Mouse (Mus musculus): Measurements from ENCODE around the gene Atad2b.
A peak's percentile ranks its signal among the peaks of the same experiment; 100 is the strongest.
"Not testable (repeated sequence)": the region's sequence is repeated elsewhere in the genome, so short reads cannot be mapped to it uniquely, and the experiment has no call there.

The Atad2b gene

DNA sequence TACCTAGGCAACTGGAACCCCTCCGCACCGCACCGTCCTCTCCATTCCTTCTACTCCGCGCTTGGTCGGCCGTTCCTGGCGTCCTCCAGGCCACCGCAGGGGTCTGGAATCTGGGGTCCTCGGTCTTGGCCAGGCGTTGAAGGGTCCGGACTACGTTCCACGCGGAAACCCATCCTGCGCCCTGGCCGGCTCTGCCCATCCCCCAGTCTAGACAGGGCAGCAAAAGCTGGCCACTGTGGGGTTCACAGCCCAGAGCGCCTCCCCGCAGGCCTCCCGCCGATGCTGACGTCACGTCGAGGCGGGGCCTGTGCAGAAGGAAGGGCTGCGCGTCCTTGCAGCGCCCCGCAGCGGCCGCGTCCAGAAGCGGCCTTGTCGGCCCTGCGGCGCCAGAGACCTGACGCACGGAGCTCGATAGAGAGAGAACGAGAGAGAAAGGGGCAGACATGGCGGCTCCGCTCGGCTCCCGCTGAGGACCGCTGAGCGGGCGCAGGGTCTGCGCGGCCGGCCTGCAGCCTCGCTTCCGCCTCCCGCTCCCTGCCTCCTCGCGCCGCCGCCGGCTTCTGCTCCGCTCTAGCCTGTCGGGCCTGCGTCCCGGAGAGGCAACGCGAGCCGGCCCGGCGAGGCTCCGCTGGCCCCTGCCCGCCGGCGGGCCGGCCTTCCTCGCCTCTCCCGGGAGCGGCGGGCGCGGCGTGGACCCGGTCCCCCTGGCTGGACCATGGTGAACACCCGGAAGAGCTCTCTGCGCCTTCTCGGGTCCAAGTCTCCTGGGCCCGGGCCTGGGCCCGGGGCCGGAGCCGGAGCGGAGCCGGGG, at the start of gene Atad2b:
TSS of gene Atad2b (plus strand) at position 360 of the 811 bp plus-strand sequence.
- DNase-seq (ENCODE audit: low spot score in 2 of 2), result peak; percentile 92 to 96

DNA sequence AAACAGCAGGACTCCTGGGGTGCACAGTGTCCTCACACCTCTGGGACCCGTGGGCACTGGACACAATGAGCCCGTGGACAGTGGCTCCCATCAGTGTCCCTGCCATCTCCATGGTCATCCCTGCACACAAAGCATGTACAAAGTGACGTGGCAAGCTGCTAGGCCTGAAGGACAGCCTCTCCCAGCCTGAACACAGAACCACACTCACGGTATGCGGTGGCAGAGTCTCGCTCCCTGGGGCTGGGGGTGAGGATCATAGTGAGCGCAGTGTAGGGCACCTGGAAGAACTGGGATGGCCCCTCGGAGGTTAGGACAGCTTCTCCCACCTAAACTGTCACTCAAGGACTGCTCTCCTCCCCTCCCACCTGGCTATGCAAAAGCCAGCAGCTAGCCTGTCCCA, 48.2 kb upstream of the Atad2b start:
- no peak for DNase-seq (ENCODE audit: low spot score in 2 of 2)

DNA sequence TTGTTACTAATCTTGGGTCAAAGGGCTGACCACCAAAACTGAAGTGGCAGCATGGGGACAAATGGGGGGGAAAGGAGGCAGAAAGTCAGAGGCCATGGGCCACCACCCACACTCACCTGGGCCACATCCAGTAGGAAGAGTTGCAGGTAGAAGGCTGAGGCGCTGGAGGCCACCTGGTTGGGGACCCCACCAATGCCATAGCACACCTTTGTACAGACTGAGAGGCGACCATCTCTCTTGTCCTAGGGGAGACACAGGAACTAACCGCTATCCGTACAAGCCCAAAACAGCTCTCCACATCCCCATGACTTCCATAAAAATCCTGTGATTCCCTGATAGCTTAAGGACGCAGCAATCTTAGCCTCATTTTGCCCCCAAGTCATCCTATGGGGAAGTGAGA, 45.9 kb upstream of the Atad2b start:
- DNase-seq (ENCODE audit: low spot score in 2 of 2), result no peak

DNA sequence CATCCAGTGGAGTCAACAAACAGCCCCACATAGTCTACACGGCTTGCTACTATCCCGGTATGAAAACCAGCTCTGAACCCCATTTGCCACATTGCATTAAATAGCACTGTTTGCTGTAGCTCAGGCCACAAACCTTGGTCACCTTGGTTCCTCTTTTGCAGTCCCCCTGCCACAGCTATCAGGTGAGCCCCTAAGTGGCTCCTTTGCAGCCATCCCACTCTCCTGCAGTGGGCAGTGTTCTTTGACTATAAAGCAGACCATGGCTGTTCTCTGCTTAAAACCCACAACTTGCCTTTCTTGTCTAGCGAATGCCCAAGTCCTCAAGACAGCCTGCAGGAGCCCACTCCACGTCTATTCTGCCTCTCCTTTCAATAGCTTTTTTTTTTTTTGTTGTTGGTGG, 44.9 kb upstream of the Atad2b start:
- no peak for DNase-seq (ENCODE audit: low spot score in 2 of 2)

DNA sequence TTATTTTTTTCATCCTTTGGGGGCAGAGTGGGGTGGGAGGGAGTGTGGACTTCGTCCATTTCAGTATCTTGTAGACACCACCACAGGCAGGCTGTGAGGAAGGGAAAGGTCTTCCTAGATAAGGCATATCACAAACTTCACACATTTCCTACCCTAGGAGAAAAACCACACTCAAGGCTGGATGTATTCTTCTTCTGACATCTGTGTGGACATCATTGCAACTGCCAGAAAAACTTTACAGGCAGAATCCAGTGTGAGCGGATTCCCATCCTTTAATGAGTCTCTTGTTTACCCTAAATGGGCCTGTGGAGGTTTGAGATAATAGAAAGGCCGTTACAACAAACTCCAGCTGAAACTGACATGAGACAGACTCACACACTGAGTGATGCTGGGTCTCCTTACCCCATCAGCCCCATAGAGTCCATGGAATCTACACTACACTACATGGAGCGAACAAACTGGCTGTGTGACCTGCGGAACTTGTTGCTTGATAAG, 44.1 kb upstream of the Atad2b start:
- no peak for DNase-seq (ENCODE audit: low spot score in 2 of 2)

DNA sequence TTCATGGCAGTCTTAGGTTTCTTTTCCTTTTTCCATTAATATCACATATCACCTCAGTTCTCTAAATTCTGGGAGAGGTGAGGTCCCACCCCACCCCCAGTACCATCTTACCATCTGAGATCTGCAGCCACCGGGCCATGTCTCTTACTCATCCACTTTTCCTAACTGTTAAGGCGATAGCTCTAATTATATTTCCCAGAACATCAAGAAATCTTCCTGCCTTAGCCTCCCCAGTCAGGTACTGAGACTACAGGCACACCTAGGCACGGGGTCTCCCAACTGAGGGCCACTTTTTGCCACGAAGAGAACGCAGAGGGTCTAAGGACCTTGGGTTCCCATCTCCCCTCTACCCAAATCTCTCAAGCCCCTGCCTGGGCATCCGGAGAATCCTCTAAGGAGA, 43.6 kb upstream of the Atad2b start:
- DNase-seq (ENCODE audit: low spot score in 2 of 2), result no peak

DNA sequence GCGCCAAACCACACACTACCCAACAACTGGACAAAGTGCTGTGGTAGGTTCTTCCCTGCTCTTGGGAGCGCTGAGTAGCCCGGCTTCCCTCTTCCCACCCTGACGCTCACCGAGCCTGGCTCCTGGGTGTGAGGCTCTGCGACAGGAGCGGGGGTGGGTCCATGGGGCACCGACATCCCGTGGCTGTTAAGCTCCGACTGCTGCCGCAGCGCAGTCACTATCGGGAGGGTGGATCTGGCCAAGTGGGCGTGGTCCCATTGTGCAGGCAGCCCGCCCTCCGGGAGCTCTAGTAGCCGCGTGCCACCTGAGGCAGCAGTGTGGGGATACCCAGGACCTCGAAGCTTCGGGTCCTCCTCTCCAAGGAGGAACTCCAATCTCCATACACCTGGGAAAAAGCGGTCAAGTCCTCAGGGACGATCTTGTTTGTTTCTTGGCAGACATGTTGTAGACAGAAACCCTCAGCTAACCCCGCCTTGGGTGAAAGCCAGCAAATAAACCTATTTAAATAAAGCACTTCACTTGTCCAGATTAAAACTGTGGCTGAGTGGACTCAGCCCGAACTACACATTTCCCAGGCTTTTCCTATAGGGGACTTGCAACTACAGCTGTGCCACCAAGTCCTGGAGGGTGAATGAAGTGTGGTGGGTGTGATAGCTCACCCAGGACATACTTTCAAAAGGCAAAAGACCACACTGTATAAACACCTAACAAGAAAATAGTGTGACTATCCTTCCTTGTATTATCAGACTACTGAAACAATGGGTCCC, 42.8 kb upstream of the Atad2b start, which contains the start of gene Mfsd2b:
TSS of gene Mfsd2b (minus strand) at position 199 of the 767 bp plus-strand sequence.
- peak in 1 of 2 experiments; percentile 40 for DNase-seq (ENCODE audit: low spot score in 2 of 2)

DNA sequence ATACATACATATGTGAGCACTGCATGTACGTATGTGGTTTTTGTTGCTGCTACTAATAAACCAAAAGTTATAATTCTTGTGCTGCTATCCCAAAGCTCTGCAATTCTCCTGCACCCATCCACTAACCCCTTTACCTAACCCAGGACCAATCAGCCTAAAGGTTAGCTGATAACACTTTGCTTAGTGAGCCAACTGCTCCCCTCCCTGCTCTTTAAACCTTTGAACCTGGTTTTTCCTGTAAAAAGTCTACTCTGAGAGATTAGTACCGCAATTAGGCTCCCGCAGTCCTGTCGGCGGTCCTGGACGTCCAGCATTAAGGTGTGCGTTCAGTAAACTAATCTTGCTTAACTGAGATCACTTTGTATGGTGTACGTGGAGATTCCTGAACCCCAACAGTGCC, 41.5 kb upstream of the Atad2b start:
- no peak for DNase-seq (ENCODE audit: low spot score in 2 of 2)

DNA sequence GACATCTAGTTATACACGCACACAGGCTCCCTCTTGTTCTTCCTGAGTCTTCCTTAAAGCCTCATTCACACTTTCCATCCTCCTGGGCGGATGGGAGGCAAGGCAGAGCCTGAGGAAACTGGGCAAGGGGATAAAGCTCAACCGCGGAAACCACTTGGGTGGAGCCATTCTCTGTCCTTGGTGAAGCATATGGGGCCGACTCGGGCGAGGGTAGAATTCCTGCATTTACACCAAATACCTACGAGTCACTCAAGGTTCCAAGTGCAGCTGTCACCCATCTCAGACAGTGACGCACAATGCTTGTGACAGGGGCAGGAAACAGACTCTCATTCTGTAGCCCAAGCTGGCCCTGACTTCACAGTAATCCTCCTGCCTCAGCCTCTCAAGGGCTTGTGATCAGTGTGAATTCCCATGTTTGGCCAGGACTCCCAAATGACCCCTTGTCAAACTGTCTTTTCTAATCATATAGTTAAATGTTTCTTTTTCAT, 38.8 kb upstream of the Atad2b start:
- no peak for DNase-seq (ENCODE audit: low spot score in 2 of 2)

DNA sequence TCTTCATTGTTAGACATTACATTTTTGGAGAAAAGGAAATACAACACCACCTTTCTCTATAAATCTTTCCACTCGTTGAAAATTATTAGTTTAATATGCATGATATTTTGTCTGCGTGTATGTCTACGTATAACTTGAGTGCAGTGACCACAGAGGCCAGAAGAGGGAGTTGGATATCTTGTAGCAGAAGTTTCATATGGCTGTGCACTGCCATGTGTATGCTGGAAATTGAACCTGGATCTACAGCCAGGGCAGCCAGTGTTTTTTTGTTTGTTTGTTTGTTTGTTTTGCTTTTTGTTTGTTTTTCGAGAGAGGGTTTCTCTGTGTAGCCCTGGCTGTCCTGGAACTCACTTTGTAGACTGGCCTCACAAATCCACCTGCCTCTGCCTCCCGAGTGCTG, 38.1 kb upstream of the Atad2b start:
- no peak for DNase-seq (ENCODE audit: low spot score in 2 of 2)

DNA sequence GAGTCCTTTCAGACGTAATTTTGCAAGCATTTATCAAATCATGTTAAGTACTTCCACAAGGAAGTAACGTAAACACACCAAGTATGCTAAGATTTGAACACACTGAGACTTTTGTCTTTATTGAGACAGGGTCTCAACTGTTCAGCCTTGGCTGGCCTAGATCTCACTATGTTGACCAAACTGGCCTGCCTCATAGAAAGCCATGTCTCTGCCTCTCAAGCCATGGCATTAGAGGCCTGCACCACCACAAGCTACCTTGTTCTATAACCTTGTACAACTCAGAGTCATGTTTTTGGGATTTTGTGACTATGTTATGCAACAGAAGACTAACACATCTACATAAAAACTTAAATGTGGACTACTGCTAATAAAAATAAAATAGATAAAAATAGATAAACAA, 35.1 kb upstream of the Atad2b start:
- no peak for DNase-seq (ENCODE audit: low spot score in 2 of 2)

DNA sequence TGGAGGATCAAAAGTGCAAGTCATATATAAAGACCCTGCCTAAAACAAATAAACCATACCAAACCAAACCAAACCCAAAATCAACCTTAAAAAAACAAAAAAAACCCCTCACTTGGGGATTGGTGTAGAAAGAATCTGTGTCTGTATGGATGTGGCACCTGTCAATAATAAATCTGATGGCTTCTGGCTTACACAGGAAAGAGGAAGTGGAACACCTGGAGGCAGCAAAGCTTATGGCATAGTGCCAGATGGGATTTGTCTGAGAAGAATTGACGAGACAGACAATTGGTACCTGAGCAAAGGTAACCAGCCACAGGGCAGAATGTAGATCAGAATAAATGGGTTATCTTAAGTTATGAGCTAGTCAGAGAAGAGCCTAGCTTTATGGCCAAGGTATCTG, 32.1 kb upstream of the Atad2b start:
- no peak for DNase-seq (ENCODE audit: low spot score in 2 of 2)

DNA sequence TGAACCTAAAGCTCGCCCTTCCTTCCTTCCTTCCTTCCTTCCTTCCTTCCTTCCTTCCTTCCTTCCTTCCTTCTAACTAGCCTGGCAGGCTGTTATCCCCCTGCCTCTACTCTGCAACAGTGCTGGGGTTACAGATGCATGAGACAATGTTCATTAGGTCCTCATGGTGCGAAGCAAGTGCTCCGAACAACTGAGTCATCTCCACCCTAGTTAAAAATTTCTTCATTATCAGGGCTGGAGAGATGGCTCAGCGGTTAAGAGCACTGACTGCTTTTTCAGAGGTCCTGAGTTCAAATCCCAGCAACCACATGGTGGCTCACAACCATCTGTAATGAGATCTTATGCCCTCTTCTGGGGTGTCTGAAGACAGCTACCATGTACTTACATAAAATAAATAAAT, 30.6 kb upstream of the Atad2b start:
- DNase-seq (ENCODE audit: low spot score in 2 of 2), result not testable (repeated sequence)

DNA sequence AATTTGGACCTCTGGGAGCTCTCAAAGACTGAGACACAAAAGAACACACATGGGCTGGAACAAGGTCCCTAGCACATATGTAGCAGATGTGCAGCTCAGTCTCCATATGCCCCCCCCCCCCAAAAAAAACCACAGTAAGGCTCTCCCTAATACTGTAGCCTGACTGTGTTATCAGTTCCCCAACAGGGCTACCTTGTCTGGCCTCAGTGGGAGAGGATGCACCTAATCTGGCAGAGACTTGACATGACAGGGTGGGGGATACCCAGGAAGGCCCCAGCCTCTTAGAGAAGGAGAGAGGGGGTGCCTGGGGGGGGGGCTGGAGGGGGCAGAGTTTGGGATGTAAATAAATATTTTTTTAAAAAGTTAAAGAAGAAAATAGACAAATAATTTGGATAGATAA, 28.4 kb upstream of the Atad2b start:
- DNase-seq (ENCODE audit: low spot score in 2 of 2), result no peak

DNA sequence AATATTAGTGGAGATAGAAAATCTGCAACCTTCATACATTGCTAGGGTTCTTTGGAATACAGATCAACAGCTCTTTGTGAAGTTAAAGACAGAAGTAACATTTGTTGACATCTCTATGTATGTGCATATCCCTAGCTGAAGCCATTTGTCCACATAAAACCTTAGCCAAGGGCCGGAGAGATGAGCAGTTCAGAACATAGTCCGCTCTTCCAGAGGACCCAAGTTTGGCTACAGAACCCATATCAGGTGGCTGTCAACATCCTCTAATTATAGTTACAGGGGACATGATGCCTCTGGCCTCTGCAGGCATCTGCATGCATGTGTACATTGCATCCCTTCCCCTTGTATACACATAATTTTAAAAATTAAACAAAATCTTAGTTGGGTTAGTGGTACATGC, 27.9 kb upstream of the Atad2b start:
- no peak for DNase-seq (ENCODE audit: low spot score in 2 of 2)

DNA sequence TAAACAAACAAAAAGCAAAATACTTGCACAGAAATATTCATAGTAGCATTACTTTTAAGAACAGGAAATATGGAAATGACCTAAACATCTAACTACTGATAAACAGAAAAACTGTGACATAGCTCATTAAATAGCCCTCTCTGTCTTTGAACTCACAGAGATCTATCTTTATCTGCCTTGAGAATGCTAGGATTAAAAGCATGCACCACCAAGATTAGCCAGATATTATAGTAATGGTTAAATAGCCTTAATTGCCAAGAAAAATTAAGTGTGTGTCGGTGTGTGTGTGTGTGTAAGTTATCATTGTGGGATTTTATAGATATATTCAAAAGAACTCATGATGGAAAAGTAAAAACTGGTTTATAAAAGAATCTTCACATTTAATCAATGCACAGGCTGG, 27.3 kb upstream of the Atad2b start:
- no peak for DNase-seq (ENCODE audit: low spot score in 2 of 2)

DNA sequence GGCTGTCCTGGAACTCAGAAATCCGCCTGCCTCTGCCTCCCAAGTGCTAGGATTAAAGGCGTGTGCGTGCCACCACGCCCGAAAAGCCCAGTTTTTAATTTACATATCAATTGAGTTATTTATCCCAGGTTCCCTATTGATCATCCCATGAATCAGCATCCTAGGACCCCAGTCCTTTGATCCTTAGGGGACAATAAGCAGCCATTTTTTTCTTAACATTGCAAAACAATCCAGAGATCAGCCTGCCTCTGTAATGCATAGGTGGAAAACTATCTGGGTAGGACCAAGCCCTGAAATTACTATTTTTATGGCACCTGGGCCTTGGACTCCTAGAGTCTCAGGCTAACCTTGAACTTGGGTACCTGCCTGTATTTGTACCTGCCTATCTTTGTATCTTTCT, 19.1 kb upstream of the Atad2b start:
- no peak for DNase-seq (ENCODE audit: low spot score in 2 of 2)

DNA sequence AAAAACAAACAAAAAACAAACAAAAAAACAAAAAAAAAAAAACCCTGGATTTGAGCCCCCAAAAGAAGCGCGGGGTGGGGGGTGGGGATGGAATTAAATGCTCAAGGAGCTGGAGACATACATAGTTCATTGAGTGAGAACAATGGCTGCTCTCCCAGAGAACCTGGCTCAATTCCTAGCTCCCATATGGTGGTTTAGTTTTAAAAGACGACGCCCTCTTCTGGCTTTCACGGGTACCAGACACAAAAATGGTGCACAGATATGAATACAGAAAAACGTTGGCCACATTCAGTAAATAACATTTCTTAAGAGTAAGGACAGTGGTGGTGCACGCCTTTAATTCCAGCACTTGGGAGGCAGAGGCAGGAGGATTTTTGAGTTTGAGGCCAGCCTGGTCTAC, 11.2 kb upstream of the Atad2b start:
- DNase-seq (ENCODE audit: low spot score in 2 of 2), result no peak

DNA sequence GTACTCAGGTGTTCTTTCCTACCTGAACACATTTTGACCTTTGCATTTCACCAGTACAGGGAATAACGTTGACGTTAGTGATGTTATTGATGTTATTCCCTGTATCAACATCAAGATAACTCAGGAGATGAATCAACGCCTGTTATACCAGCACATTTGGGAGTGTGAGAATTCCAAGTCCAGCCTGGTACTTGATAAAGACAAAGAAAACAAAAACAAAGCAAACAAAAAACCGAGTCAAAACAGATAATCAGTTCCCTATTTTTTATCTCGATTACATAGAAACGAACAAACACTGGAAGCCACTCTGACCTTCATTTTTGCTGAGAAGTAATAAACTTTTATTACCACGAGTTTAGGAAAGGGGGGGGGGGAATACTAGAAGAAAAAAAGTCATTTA, 10.7 kb upstream of the Atad2b start:
- no peak for DNase-seq (ENCODE audit: low spot score in 2 of 2)

DNA sequence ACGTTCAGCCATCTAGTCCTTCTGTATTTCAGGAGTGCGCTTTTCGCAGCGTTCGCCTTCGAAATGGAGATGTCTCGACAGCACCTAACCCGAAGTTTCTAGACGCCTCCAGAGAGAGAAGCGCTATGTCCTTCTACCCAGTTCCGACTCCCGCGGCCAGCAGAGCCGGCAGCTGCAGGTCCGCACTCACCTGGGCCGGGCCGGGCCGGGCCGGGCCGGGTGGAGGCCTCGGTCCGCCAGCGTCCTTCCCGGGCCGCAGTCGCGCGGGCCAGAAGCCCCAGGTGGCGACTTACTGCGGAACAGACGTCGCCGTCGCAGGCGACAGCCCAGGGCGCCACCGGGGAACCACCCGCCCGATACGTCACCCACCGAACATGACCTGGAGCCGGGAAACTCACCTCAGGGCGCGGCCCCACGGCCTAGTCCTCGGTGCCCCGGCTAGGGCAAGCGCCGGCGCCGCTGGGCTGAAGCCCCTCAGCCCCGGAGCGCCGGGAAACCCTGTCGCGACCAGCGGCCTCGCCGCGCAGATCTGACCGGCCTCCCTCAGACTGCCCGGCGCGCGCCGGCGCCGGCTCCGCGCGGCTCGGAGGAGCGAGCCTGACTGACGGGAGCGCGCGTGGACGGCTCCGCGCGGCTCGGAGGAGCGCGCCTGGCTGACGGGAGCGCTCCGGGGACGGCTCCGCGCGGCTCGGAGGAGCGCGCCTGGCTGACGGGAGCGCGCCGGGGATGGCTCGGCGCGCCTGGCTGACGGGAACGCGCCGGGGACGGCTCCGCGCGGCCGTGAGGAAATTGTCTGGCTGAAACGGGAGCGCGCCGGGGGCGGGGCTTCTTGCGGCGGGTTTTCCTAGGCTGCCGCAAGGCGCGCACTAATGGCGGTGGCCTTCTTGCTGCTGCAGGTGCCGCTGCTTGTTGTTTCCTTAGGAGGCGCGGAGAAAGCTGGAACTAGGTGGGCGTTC, 9.9 kb upstream of the Atad2b start, which contains the start of gene Ubxn2a:
TSS of gene Ubxn2a (minus strand) at position 755 of the 956 bp plus-strand sequence.
- peak; percentile 83 to 89 for DNase-seq (ENCODE audit: low spot score in 2 of 2)

DNA sequence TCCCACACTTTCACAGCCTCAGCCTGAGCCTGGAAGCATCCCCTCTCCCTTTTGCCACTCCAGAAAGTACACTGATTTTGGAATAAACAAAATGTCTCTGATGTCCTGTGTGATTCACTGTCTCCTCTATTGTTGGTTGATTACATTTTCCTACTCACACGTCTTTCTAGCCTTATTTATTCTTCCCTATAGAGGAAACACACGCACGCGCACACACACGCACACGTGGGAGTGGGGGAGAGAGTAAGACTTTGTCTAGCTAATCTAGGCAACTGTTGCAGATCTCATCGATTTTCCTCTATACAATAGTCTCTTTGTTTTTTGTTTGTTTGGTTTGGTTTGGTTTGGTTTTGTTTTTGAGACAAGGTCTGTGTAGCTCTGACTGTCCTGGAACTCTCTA, 8.8 kb upstream of the Atad2b start:
- no peak for DNase-seq (ENCODE audit: low spot score in 2 of 2)

DNA sequence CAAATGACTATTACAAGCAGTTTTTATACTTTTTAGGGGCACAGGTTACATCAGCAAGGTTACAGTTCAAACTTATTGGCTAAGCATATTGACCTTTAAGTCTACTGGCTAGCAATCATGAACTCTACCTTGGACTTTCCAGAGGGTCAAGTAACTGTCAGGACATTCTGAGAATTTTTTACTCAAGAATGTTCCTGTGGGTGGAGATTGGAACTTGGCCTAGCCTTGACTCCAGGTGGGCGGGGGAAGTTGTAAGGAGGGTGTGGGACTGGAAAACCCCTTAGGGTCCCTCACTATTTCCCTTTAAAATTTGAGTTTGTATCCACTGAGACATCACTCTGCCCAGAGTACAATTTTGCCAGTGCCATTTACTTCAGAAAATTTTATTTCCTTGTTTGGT, 6.7 kb upstream of the Atad2b start:
- not testable (repeated sequence) for DNase-seq (ENCODE audit: low spot score in 2 of 2)
